In genomic region chr13:49545646-49546045, GRCm38 (mm10) we compare ENCODE assay signal across 11 mouse cellular contexts. TPM values are rescaled to one million over a fixed set of nuclear protein-coding genes. Genes with fewer than 3 reads are reported as not detected.
DNase-seq lines count a peak whose midpoint lies in the region; ATAC-seq and TF ChIP-seq lines count a peak whose summit lies in the region.
"Had no signal": no experiment of that assay in that cellular context is flagged by ENCODE, and none has a peak within 500 bp of the region (broad histone marks: within the 10 kb centered on the region; RNA-seq: fewer than 3 reads in every experiment).

No protein-coding gene starts in this region.

- H3K4me1 ChIP-seq in liver, postnatal 0 days (ENCODE audit: insufficient read depth), result no peaks in the 10 kb centered on the region
- H3K4me1 ChIP-seq in stomach, embryonic 15.5 days, result peaks cover 3% of the 10 kb centered on the region; the same call in 1 of the 2 replicates
- no peaks in the 10 kb centered on the region for H3K4me1 ChIP-seq in thymus, adult 2 months (replicated peaks; ENCODE audit: control insufficient read depth, insufficient read depth, low read length)
- no peaks in the 10 kb centered on the region for H3K4me1 ChIP-seq in midbrain, embryonic 16.5 days (ENCODE audit: control insufficient read depth, insufficient read depth, low read length)
- H3K4me1 ChIP-seq: midbrain, embryonic 12.5 days had no signal

- no peak for ATAC-seq in liver, postnatal 0 days
- ATAC-seq in stomach, embryonic 15.5 days (ENCODE audit: insufficient read depth, low FRiP score, low read depth), result peak; percentile 61; the same call in 1 of the 2 replicates
- ATAC-seq in midbrain, embryonic 16.5 days, result no peak

- WGBS in liver, postnatal 0 days (ENCODE audit: insufficient replicate concordance), result 69% methylated on average over 3 of the region's 3 CpGs
- WGBS in stomach, embryonic 15.5 days, result 32% methylated on average over 3 of the region's 3 CpGs
- WGBS in thymus, adult 2 months, result 73% methylated on average over 3 of the region's 3 CpGs
- WGBS in midbrain, embryonic 16.5 days, result 80% methylated on average over 3 of the region's 3 CpGs

- no peak overlapping the region for H3K27ac ChIP-seq in liver, postnatal 0 days (ENCODE audit: low read depth)
- peak overlapping the region; percentile 73 for H3K27ac ChIP-seq in stomach, embryonic 15.5 days
- no peak overlapping the region for H3K27ac ChIP-seq in thymus, adult 2 months (ENCODE audit: control insufficient read depth, insufficient read depth, low read length)
- no peak overlapping the region for H3K27ac ChIP-seq in midbrain, embryonic 16.5 days (ENCODE audit: low read length)
- H3K27ac ChIP-seq: midbrain, embryonic 12.5 days had no signal

- no peak overlapping the region for H3K4me2 ChIP-seq in liver, postnatal 0 days (ENCODE audit: low read depth, low read length)
- H3K4me2 ChIP-seq in stomach, embryonic 15.5 days, result peak overlapping the region; percentile 9; the same call in 1 of the 2 replicates
- no peak overlapping the region for H3K4me2 ChIP-seq in midbrain, embryonic 16.5 days (ENCODE audit: low read length)
- H3K4me2 ChIP-seq: midbrain, embryonic 12.5 days had no signal

- DNase-seq in embryo, embryonic 11 days, result peak; percentile 21
- no peak for DNase-seq in embryo, embryonic 9.5 days (ENCODE audit: extremely low spot score)
- peak; percentile 4 for DNase-seq in liver
- DNase-seq in liver, postnatal 0 days, result no peak
- peak; percentile 21 to 26 for DNase-seq in heart, postnatal 14 days
- no peak for DNase-seq in thymus, adult 2 months

- TF ChIP-seq POLR2A in thymus, adult 2 months (IDR thresholded peaks at IDR 0.05; ENCODE audit: control insufficient read depth, extremely low read depth, insufficient read depth, low read length, poor library complexity), result no peak

- no peaks in the 10 kb centered on the region for H3K36me3 ChIP-seq in liver, postnatal 0 days (replicated peaks; ENCODE audit: insufficient read depth, low read length)
- H3K36me3 ChIP-seq in stomach, embryonic 15.5 days, result no peaks in the 10 kb centered on the region
- H3K36me3 ChIP-seq in thymus, adult 2 months (ENCODE audit: control insufficient read depth, insufficient read depth, low read length), result no peaks in the 10 kb centered on the region
- H3K36me3 ChIP-seq in midbrain, embryonic 16.5 days (ENCODE audit: control insufficient read depth, insufficient read depth, low read length), result no peaks in the 10 kb centered on the region
- H3K36me3 ChIP-seq: midbrain, embryonic 12.5 days had no signal

- TF ChIP-seq EP300 in liver, postnatal 0 days (IDR thresholded peaks at IDR 0.05; ENCODE audit: low read depth), result no peak

- H3K9ac ChIP-seq in liver, postnatal 0 days (replicated peaks), result no peak overlapping the region
- H3K9ac ChIP-seq in stomach, embryonic 15.5 days, result no peak overlapping the region
- H3K9ac ChIP-seq in midbrain, embryonic 16.5 days (ENCODE audit: low read depth, low read length), result no peak overlapping the region
- H3K9ac ChIP-seq: midbrain, embryonic 12.5 days had no signal

- H3K27me3 ChIP-seq in liver, postnatal 0 days (ENCODE audit: insufficient read depth, low read length), result no peaks in the 10 kb centered on the region
- no peaks in the 10 kb centered on the region for H3K27me3 ChIP-seq in stomach, embryonic 15.5 days (replicated peaks)
- no peaks in the 10 kb centered on the region for H3K27me3 ChIP-seq in thymus, adult 2 months (ENCODE audit: control insufficient read depth, insufficient read depth, low read length)
- H3K27me3 ChIP-seq in midbrain, embryonic 16.5 days (ENCODE audit: control insufficient read depth, insufficient read depth, low read depth, low read length), result no peaks in the 10 kb centered on the region
- H3K27me3 ChIP-seq: midbrain, embryonic 12.5 days had no signal

- no peak overlapping the region for H3K4me3 ChIP-seq in liver, postnatal 0 days (ENCODE audit: low read depth, low read length)
- peak overlapping the region; percentile 11; the same call in 1 of the 2 replicates for H3K4me3 ChIP-seq in stomach, embryonic 15.5 days (replicated peaks)
- H3K4me3 ChIP-seq in thymus, adult 2 months (ENCODE audit: control insufficient read depth, insufficient read depth, low read length), result no peak overlapping the region
- H3K4me3 ChIP-seq in midbrain, embryonic 16.5 days (ENCODE audit: low read depth, low read length), result no peak overlapping the region
- H3K4me3 ChIP-seq: midbrain, embryonic 12.5 days had no signal

- TF ChIP-seq CTCF in liver, postnatal 0 days (IDR thresholded peaks at IDR 0.05; ENCODE audit: low read depth), result no peak
- no peak for TF ChIP-seq CTCF in thymus, adult 2 months (IDR thresholded peaks at IDR 0.05; ENCODE audit: borderline replicate concordance, control insufficient read depth, extremely low read depth, insufficient read depth, low read length, poor library complexity)

- intact Hi-C loops in heart, postnatal 14 days (cut with DNase I), result loop anchor here (5.0 kb wide), 2 partner anchors 37 to 88 kb away; partner anchors contain the start of gene Omd

- no peaks in the 10 kb centered on the region for H3K9me3 ChIP-seq in liver, postnatal 0 days (ENCODE audit: low read length)
- no peaks in the 10 kb centered on the region for H3K9me3 ChIP-seq in stomach, embryonic 15.5 days
- H3K9me3 ChIP-seq in midbrain, embryonic 16.5 days (replicated peaks; ENCODE audit: control insufficient read depth, low read length, poor library complexity, severe bottlenecking), result no peaks in the 10 kb centered on the region
- H3K9me3 ChIP-seq: midbrain, embryonic 12.5 days had no signal

RNA-seq across cellular contexts. Expression of gene Aspn, which starts 1.4 kb away (rescaled TPM):
- polyA plus RNA-seq in liver, postnatal 0 days (2015; fragmentation: Nextera tagmentation; extraction: Ambion mirVana), result 0.93 and 1.8 TPM in 2 replicates
- 10 to 100 TPM; 73.3 to 74.1 TPM for total RNA-seq in heart, postnatal 14 days (2021)
- 52.1 and 63.9 TPM in 2 replicates for polyA plus RNA-seq in stomach, embryonic 15.5 days (2015; fragmentation: Nextera tagmentation; extraction: Ambion mirVana)
- polyA plus RNA-seq in thymus, adult 2 months (2012; rRNA removed), result 0.13 and 0.24 TPM in 2 replicates
- polyA plus RNA-seq in midbrain, embryonic 16.5 days (2015; fragmentation: Nextera tagmentation; extraction: Ambion mirVana), result 1.0 and 1.1 TPM in 2 replicates
- total RNA-seq: common myeloid progenitor, adult 5-6 weeks had no signal

RNA-seq across cellular contexts. Expression of gene Omd, which starts 36.6 kb away (rescaled TPM):
- 0.19 and 0.21 TPM in 2 replicates for polyA plus RNA-seq in liver, postnatal 0 days (2015; fragmentation: Nextera tagmentation; extraction: Ambion mirVana)
- total RNA-seq in heart, postnatal 14 days (2021), result 1 to 10 TPM; 1.9 to 2.6 TPM
- 0.81 and 0.90 TPM in 2 replicates for polyA plus RNA-seq in stomach, embryonic 15.5 days (2015; fragmentation: Nextera tagmentation; extraction: Ambion mirVana)
- polyA plus RNA-seq in thymus, adult 2 months (2012; rRNA removed), result not detected in 2 replicates
- polyA plus RNA-seq in midbrain, embryonic 16.5 days (2015; fragmentation: Nextera tagmentation; extraction: Ambion mirVana), result 0.72 and 0.91 TPM in 2 replicates
- total RNA-seq: common myeloid progenitor, adult 5-6 weeks had no signal
- polyA plus RNA-seq: large intestine, adult 2 months had no signal

RNA-seq across cellular contexts. Expression of gene Ecm2, which starts 41.0 kb away (rescaled TPM):
- polyA plus RNA-seq in liver, postnatal 0 days (2015; fragmentation: Nextera tagmentation; extraction: Ambion mirVana), result 0.31 and 0.38 TPM in 2 replicates
- 10 to 100 TPM; 16.4 to 19.1 TPM for total RNA-seq in heart, postnatal 14 days (2021)
- polyA plus RNA-seq in stomach, embryonic 15.5 days (2015; fragmentation: Nextera tagmentation; extraction: Ambion mirVana), result 0.98 and 1.3 TPM in 2 replicates
- polyA plus RNA-seq in thymus, adult 2 months (2012; rRNA removed), result 0.66 and 0.84 TPM in 2 replicates
- polyA plus RNA-seq in midbrain, embryonic 16.5 days (2015; fragmentation: Nextera tagmentation; extraction: Ambion mirVana), result 1.8 and 1.9 TPM in 2 replicates

RNA-seq across cellular contexts. Expression of gene Tes3-ps, which starts 52.5 kb away (rescaled TPM):
- 0.47 TPM in 2 replicates for polyA plus RNA-seq in liver, postnatal 0 days (2015; fragmentation: Nextera tagmentation; extraction: Ambion mirVana)
- 1 to 10 TPM; 1.2 to 1.4 TPM for total RNA-seq in heart, postnatal 14 days (2021)
- polyA plus RNA-seq in stomach, embryonic 15.5 days (2015; fragmentation: Nextera tagmentation; extraction: Ambion mirVana), result 1.1 and 2.6 TPM in 2 replicates
- polyA plus RNA-seq in thymus, adult 2 months (2012; rRNA removed), result not detected in 2 replicates
- polyA plus RNA-seq in midbrain, embryonic 16.5 days (2015; fragmentation: Nextera tagmentation; extraction: Ambion mirVana), result 0.53 and 0.55 TPM in 2 replicates

Comparison
In these comparisons a context has a peak if more than half of its experiments do, and no peak if none do; other contexts are left out.
1. DNase-seq: peak in embryo, embryonic 11 days (single experiment), liver (single experiment) and heart, postnatal 14 days (2 of 2); none in embryo, embryonic 9.5 days (single experiment), liver, postnatal 0 days (single experiment) and thymus, adult 2 months (single experiment).
2. RNA of gene Aspn, which starts 1.4 kb away (polyA plus RNA-seq): 52.1 to 63.9 TPM in stomach, embryonic 15.5 days; 1.0 to 1.1 TPM in midbrain, embryonic 16.5 days, 0.93 to 1.8 TPM in liver, postnatal 0 days and 0.13 to 0.24 TPM in thymus, adult 2 months; every median in the first group is over 10 times any median in the second.